In genomic region chr16:35023138-35023735, GRCm38 (mm10) we compare ENCODE assay signal across 7 mouse cellular contexts. TPM values are rescaled to one million over a fixed set of nuclear protein-coding genes. Genes with fewer than 3 reads are reported as not detected.
DNase-seq lines count a peak whose midpoint lies in the region; ATAC-seq lines count a peak whose summit lies in the region.

No protein-coding gene starts in this region.

- no peaks in the 10 kb centered on the region for H3K9me3 ChIP-seq in neural tube, embryonic 11.5 days (ENCODE audit: control insufficient read depth, low read length)
- no peaks in the 10 kb centered on the region for H3K9me3 ChIP-seq in embryonic facial prominence, embryonic 13.5 days
- H3K9me3 ChIP-seq in limb, embryonic 10.5 days (replicated peaks), result no peaks in the 10 kb centered on the region
- H3K9me3 ChIP-seq in stomach, embryonic 14.5 days (ENCODE audit: control insufficient read depth, low read depth, low read length), result no peaks in the 10 kb centered on the region

- peak overlapping the region; percentile 52 for H3K4me2 ChIP-seq in neural tube, embryonic 11.5 days (ENCODE audit: low read depth)
- peak overlapping the region; percentile 64 for H3K4me2 ChIP-seq in embryonic facial prominence, embryonic 13.5 days
- peak overlapping the region; percentile 56 for H3K4me2 ChIP-seq in stomach, embryonic 14.5 days (replicated peaks; ENCODE audit: low read depth, low read length)

- peak overlapping the region; percentile 87 for H3K9ac ChIP-seq in neural tube, embryonic 11.5 days (ENCODE audit: low read length)
- peak overlapping the region; percentile 80 for H3K9ac ChIP-seq in embryonic facial prominence, embryonic 13.5 days
- H3K9ac ChIP-seq in stomach, embryonic 14.5 days (replicated peaks; ENCODE audit: low read depth, low read length), result peak overlapping the region; percentile 81; the same call in 1 of the 2 replicates

- no peak for DNase-seq in neural tube, embryonic 11.5 days (ENCODE audit: low spot score)
- no peak for DNase-seq in neural tube, embryonic 10.5 days (ENCODE audit: extremely low spot score, low spot score)
- DNase-seq in limb, embryonic 10.5 days (ENCODE audit: low spot score), result peak; percentile 34
- DNase-seq in urinary bladder, adult 2 months (ENCODE audit: low spot score), result no peak
- no peak for DNase-seq in left cerebral cortex, postnatal 4 days

- peaks cover 2% of the 10 kb centered on the region; the same call in 1 of the 2 replicates for H3K36me3 ChIP-seq in neural tube, embryonic 11.5 days (ENCODE audit: control insufficient read depth, insufficient read depth, low read length)
- peaks cover 17% of the 10 kb centered on the region for H3K36me3 ChIP-seq in embryonic facial prominence, embryonic 13.5 days
- H3K36me3 ChIP-seq in limb, embryonic 10.5 days, result peaks cover 26% of the 10 kb centered on the region
- H3K36me3 ChIP-seq in stomach, embryonic 14.5 days (ENCODE audit: control insufficient read depth, insufficient read depth, low read length), result no peaks in the 10 kb centered on the region

- H3K4me1 ChIP-seq in neural tube, embryonic 11.5 days (ENCODE audit: control insufficient read depth, insufficient read depth, low read length), result no peaks in the 10 kb centered on the region
- H3K4me1 ChIP-seq in embryonic facial prominence, embryonic 13.5 days, result no peaks in the 10 kb centered on the region
- no peaks in the 10 kb centered on the region for H3K4me1 ChIP-seq in limb, embryonic 10.5 days
- H3K4me1 ChIP-seq in stomach, embryonic 14.5 days (ENCODE audit: control insufficient read depth, insufficient read depth, low read length), result no peaks in the 10 kb centered on the region

- intact Hi-C loops in left cerebral cortex, postnatal 4 days (cut with DNase I), result no loop called here

- peak overlapping the region; percentile 88 for H3K4me3 ChIP-seq in neural tube, embryonic 11.5 days (ENCODE audit: low read depth, low read length)
- H3K4me3 ChIP-seq in embryonic facial prominence, embryonic 13.5 days, result peak overlapping the region; percentile 66
- H3K4me3 ChIP-seq in limb, embryonic 10.5 days, result peak overlapping the region; percentile 87
- peak overlapping the region; percentile 85 for H3K4me3 ChIP-seq in stomach, embryonic 14.5 days (ENCODE audit: low read depth, low read length)

- no peak overlapping the region for H3K27ac ChIP-seq in neural tube, embryonic 11.5 days (ENCODE audit: low read depth, low read length)
- peak overlapping the region; percentile 71; the same call in 1 of the 2 replicates for H3K27ac ChIP-seq in embryonic facial prominence, embryonic 13.5 days
- peak overlapping the region; percentile 93 for H3K27ac ChIP-seq in limb, embryonic 10.5 days
- H3K27ac ChIP-seq in stomach, embryonic 14.5 days (ENCODE audit: low read length), result no peak overlapping the region

- H3K27me3 ChIP-seq in neural tube, embryonic 11.5 days (ENCODE audit: control insufficient read depth, insufficient read depth, low read length), result no peaks in the 10 kb centered on the region
- peaks cover 20% of the 10 kb centered on the region for H3K27me3 ChIP-seq in embryonic facial prominence, embryonic 13.5 days
- H3K27me3 ChIP-seq in limb, embryonic 10.5 days (ENCODE audit: low read depth, poor library complexity, severe bottlenecking), result peaks cover 18% of the 10 kb centered on the region
- H3K27me3 ChIP-seq in stomach, embryonic 14.5 days (ENCODE audit: control insufficient read depth, insufficient read depth, low read length), result no peaks in the 10 kb centered on the region

- ATAC-seq in neural tube, embryonic 11.5 days (ENCODE audit: insufficient read depth, low FRiP score, low TSS enrichment), result no peak
- ATAC-seq in embryonic facial prominence, embryonic 13.5 days (ENCODE audit: insufficient number of reproducible peaks, insufficient read depth, low FRiP score, low TSS enrichment, low read depth), result no peak
- no peak for ATAC-seq in stomach, embryonic 14.5 days (ENCODE audit: insufficient number of reproducible peaks, insufficient read depth, low FRiP score, low read depth)

- WGBS in neural tube, embryonic 11.5 days, result 3% methylated on average over 8 of the region's 8 CpGs
- 5% methylated on average over 8 of the region's 8 CpGs for WGBS in embryonic facial prominence, embryonic 13.5 days
- 3% methylated on average over 8 of the region's 8 CpGs for WGBS in limb, embryonic 10.5 days
- WGBS in stomach, embryonic 14.5 days, result 8% methylated on average over 8 of the region's 8 CpGs

RNA-seq across cellular contexts. Expression of gene Hacd2, which starts 1.0 kb away (rescaled TPM):
- 25.7 and 29.3 TPM in 2 replicates for polyA plus RNA-seq in neural tube, embryonic 11.5 days (2014; fragmentation: Nextera tagmentation; extraction: Ambion mirVana)
- polyA plus RNA-seq in embryonic facial prominence, embryonic 13.5 days (2015; fragmentation: Nextera tagmentation; extraction: Ambion mirVana), result 87.5 and 87.8 TPM in 2 replicates
- polyA plus RNA-seq in limb, embryonic 10.5 days (2016; fragmentation: Nextera tagmentation; extraction: Ambion mirVana), result 67.0 and 73.4 TPM in 2 replicates
- polyA plus RNA-seq in stomach, embryonic 14.5 days (2014; fragmentation: Nextera tagmentation; extraction: Ambion mirVana), result 47.6 and 50.3 TPM in 2 replicates
- polyA plus RNA-seq in urinary bladder, adult 2 months (2012; rRNA removed), result 143 and 190 TPM in 2 replicates
- 10 to 100 TPM; 19.9 to 23.3 TPM for total RNA-seq in left cerebral cortex, postnatal 4 days (2021)

Comparison
In these comparisons a context has a peak if more than half of its experiments do, and no peak if none do; other contexts are left out.
1. H3K27ac ChIP-seq: peak in embryonic facial prominence, embryonic 13.5 days (single experiment) and limb, embryonic 10.5 days (single experiment); none in neural tube, embryonic 11.5 days (single experiment) and stomach, embryonic 14.5 days (single experiment).
2. Peak in every context shown above with its lines, with median percentiles within 50 percentile points of each other: H3K4me2 ChIP-seq, H3K4me3 ChIP-seq and H3K9ac ChIP-seq.